Mouse (Mus musculus) lung, adult 2 months (tissue): Measurements from ENCODE around the gene Gmpr.

ENCODE experiments used
- CTCF ChIP-seq: fragments of 200-500 bp; IDR thresholded peaks from 2 replicates; pipeline ENCODE4 v1.5.1; 2011; ENCODE audit warnings: mild to moderate bottlenecking, low read length, control low read depth; ENCODE audit not compliant: insufficient read depth
- POLR2A ChIP-seq: fragments of 200-500 bp; IDR thresholded peaks from 2 replicates; pipeline ENCODE4 v1.6.1; 2011; ENCODE audit warnings: low read depth, mild to moderate bottlenecking, control low read depth, low read length, borderline replicate concordance; ENCODE audit errors: extremely low read depth

- TF ChIP-seq POLR2A = no peak
- no peak for TF ChIP-seq CTCF
These were observed 45.8 kb upstream of the Gmpr start for GRCm38 (mm10) chr13:45461370-45461958.
